Mouse (Mus musculus): ENCODE measurements at regions not wholly inside any gene's neighbourhood (a gene's known extent, or its start where the extent isn't known, plus 50 kb on each side); places are given as distances from the start of the nearest gene placed in this dataset.
A peak's percentile ranks its signal among the peaks of the same experiment; 100 is the strongest.

DNA sequence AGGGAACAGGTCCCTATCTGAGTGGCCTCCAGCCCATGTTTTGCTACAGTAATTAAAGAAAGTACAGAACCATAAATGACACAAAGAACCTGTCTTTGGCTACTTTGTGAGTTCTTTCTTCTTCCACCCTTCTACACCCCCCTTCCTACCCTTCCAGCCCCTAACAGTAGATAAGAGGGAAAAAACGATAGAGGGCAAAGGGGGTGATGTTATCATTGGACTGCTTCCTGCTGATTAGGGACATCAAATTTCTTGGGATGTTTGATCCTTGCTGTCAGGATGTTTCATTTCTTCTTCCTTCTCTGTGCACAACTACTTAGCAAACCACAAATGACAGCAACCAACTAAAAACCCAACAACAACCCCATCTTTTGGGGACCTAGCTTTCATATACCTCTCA, 232.5 kb upstream of the Rpl38 start:
- no peak for DNase-seq
- no peak for TF ChIP-seq CTCF (IDR thresholded peaks at IDR 0.05)
- Histone ChIP-seq H3K27ac (no peak overlapping the region), H3K4me3 (no peak overlapping the region)
- intact Hi-C loops (cut with DNase I) = no loop called here

DNA sequence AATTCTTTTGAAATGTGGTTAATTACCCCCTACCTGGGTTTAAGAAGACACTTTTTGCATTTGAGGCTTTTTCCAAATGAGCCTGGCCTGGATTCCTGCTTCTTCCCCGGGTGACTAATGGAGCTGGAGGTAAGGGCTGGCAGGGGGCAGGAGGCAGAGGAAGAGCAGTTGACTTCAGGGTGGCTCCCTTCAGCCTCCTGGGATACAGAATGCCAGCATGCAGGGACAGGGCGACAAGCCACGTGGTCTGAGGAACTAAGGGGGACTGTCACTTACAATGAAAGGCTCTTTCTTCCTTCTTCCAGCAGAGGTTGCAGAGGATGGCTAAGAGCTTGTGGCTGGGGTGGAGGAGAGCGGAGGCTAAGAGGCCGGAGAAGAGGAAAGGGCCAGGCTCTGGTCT, 234.8 kb upstream of the Rpl38 start:
- Histone ChIP-seq H3K27ac (no peak overlapping the region), H3K4me3 (no peak overlapping the region)
- DNase-seq = no peak
- intact Hi-C loops (cut with DNase I) = no loop called here
- TF ChIP-seq CTCF (IDR thresholded peaks at IDR 0.05) = no peak

- no peak for TF ChIP-seq CTCF (IDR thresholded peaks at IDR 0.05)
- intact Hi-C loops (cut with DNase I) = no loop called here
Observed at GRCm38 (mm10) chr11:114425447-114425846, 242.9 kb upstream of the Rpl38 start.

GRCm38 (mm10) chr11:114423322-114423721, 245.0 kb upstream of the Rpl38 start:
- DNase-seq = no peak
- Histone ChIP-seq H3K27ac (no peak overlapping the region), H3K4me3 (no peak overlapping the region)
- TF ChIP-seq CTCF (IDR thresholded peaks at IDR 0.05) = no peak
- intact Hi-C loops (cut with DNase I) = no loop called here

More at GRCm38 (mm10) chr11:114425447-114425846, 242.9 kb upstream of the Rpl38 start:
- no peak overlapping the region for H3K4me3 ChIP-seq
- DNase-seq = no peak
- H3K27ac ChIP-seq = no peak overlapping the region

DNA sequence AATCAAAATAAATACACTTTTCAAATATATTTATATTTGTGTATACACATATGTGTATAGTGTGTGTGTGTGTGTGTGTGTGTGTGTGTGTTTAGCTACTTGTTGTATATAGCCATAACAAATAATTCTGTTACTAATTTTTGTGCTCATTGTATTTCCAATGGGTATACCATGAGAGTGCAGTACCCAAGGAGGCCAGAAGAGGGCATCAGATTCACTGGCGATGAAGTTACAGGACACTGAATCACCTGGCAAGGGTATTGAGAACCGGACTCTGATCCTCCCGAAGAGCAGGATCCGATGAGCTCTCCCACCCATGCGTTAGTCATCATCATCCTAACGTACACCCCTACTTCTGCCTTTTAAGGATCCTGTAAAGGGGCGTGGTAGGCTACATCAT, 249.3 kb upstream of the Rpl38 start:
- peak; percentile 43 for TF ChIP-seq CTCF (IDR thresholded peaks at IDR 0.05)
- no peak overlapping the region for H3K4me3 ChIP-seq
- no peak overlapping the region for H3K27ac ChIP-seq
- intact Hi-C loops (cut with DNase I) = no loop called here
- DNase-seq = no peak

DNA sequence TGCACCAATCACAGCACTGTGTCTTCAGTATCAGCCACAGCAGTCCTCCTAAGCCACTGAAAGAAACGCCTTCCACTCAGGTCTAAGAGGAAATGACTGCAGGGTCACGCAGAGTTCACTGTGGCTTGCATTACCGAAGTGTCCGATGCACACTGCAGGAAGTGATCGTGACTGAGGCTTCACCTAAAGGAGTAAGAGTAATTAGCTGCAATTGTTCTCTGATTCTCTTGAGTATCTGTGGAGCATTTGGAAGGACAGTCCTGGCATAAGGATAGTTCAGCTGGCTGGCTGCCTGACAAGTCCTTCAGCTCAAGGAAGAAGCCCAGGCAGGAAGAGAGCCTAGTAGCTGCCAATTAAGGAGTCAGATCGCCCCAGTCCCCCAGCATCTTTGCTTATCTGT, 252.2 kb upstream of the Rpl38 start:
- DNase-seq = no peak
- Histone ChIP-seq H3K27ac (no peak overlapping the region), H3K4me3 (no peak overlapping the region)
- intact Hi-C loops (cut with DNase I) = no loop called here
- TF ChIP-seq CTCF (IDR thresholded peaks at IDR 0.05) = no peak

GRCm38 (mm10) chr11:114404401-114404800, 263.9 kb upstream of the Rpl38 start:
- no peak for TF ChIP-seq CTCF (IDR thresholded peaks at IDR 0.05)
- Histone ChIP-seq H3K4me3 (no peak overlapping the region), H3K27ac (no peak overlapping the region)
- DNase-seq = no peak
- intact Hi-C loops (cut with DNase I) = no loop called here

- intact Hi-C loops (cut with DNase I) = no loop called here
- peak; percentile 32 for DNase-seq
- H3K27ac ChIP-seq = no peak overlapping the region
- no peak overlapping the region for H3K4me3 ChIP-seq
- TF ChIP-seq CTCF (IDR thresholded peaks at IDR 0.05) = peak; percentile 44
Observed at GRCm38 (mm10) chr11:114402556-114403320, 265.6 kb upstream of the Rpl38 start.

DNA sequence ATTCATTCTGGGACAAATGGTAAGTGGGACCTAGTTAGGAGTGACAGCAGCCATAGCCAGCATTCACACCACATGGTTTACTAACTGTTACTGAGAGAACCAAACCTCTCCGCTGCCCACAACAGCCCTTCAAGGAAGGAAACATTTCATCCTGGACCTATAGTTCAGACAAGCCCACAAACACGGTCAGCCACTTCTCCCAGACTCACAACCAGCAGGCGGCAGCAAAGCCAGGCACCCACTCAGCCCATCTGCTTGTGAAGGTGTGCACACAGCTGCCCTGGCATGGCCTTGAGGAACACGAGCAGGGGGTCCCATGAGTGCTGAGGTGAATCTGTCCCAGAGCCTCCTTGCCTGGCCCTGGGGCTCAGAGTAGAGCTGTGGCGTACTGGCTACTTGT, 267.6 kb upstream of the Rpl38 start:
- DNase-seq = no peak
- Histone ChIP-seq H3K4me3 (no peak overlapping the region), H3K27ac (no peak overlapping the region)
- no peak for TF ChIP-seq CTCF (IDR thresholded peaks at IDR 0.05)
- intact Hi-C loops (cut with DNase I) = no loop called here

DNA sequence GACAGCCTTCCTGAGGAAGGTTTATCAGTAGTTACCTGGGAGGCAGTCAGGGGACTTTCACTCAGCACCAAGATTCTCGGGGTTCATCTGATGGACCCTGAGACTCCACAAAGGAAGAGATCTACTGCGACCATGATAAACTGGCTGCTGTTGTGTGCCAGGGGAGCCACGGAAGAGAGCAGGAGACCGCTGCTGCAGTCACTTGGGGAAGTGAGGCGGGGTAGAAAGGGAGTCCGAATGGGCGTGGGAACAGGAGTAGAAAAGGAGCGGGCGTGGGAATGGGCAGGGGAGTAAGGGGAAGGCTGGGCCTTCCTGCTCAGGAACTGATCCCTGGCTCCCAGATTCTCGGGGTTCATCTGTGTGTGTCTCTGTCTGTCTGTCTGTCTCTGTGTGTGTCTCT, 276.2 kb upstream of the Rpl38 start:
- Histone ChIP-seq H3K27ac (no peak overlapping the region), H3K4me3 (no peak overlapping the region)
- DNase-seq = no peak
- TF ChIP-seq CTCF (IDR thresholded peaks at IDR 0.05) = no peak
- intact Hi-C loops (cut with DNase I) = no loop called here

DNA sequence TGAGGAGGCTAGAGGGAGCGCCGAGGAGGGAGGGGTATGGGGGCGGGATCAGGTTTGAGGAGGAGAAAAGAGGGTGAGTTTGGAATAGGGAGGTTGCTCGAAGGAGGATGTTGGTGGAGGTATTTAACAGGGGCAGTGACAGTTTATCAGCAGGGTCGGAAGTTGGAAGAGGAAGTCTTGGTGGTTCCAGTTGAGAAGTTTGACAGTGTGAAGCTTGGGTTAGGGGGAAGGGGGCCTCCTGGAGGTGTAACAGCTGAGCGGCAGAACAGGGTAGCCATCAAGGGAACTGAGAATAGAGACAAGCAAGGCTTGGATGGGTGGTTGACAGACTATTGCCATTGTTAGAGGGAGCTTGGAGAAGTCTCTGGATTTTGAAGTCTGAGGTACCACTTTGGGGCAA, 276.8 kb upstream of the Rpl38 start:
- DNase-seq = no peak
- no peak overlapping the region for H3K4me3 ChIP-seq
- no peak for TF ChIP-seq CTCF (IDR thresholded peaks at IDR 0.05)
- intact Hi-C loops (cut with DNase I) = no loop called here
- H3K27ac ChIP-seq = no peak overlapping the region

GRCm38 (mm10) chr11:114387091-114387490, 281.2 kb upstream of the Rpl38 start:
- no peak overlapping the region for H3K4me3 ChIP-seq
- no peak for DNase-seq
- no peak overlapping the region for H3K27ac ChIP-seq
- TF ChIP-seq CTCF (IDR thresholded peaks at IDR 0.05) = no peak
- intact Hi-C loops (cut with DNase I) = no loop called here

- DNase-seq = peak; percentile 26
- no peak for TF ChIP-seq CTCF (IDR thresholded peaks at IDR 0.05)
- no peak overlapping the region for H3K4me3 ChIP-seq
- no peak overlapping the region for H3K27ac ChIP-seq
- intact Hi-C loops (cut with DNase I) = no loop called here
Observed at GRCm38 (mm10) chr11:114379411-114379824, 288.9 kb upstream of the Rpl38 start.

- no peak for DNase-seq
- Histone ChIP-seq H3K4me3 (no peak overlapping the region), H3K27ac (no peak overlapping the region)
- intact Hi-C loops (cut with DNase I) = no loop called here
- no peak for TF ChIP-seq CTCF (IDR thresholded peaks at IDR 0.05)
Observed at GRCm38 (mm10) chr11:114375921-114376320, 292.4 kb upstream of the Rpl38 start.
